Mouse (Mus musculus): ENCODE measurements around the gene Crls1. TPM values are rescaled to one million over a fixed set of nuclear protein-coding genes. Genes with fewer than 3 reads are reported as not detected.

The Crls1 gene
- total RNA-seq (2012; rRNA removed) (46.2 and 48.4 TPM in 2 replicates), polyA plus RNA-seq (2012; ENCODE audit: insufficient read depth in 1 of 2, insufficient read length in 2 of 2, low read depth in 1 of 2, low replicate concordance in 2 of 2, missing spikeins in 1 of 2) (100 to 1,000 TPM in 1 of 2 experiments, 10 to 100 TPM in 1; 51.8 to 194 TPM)

DNA sequence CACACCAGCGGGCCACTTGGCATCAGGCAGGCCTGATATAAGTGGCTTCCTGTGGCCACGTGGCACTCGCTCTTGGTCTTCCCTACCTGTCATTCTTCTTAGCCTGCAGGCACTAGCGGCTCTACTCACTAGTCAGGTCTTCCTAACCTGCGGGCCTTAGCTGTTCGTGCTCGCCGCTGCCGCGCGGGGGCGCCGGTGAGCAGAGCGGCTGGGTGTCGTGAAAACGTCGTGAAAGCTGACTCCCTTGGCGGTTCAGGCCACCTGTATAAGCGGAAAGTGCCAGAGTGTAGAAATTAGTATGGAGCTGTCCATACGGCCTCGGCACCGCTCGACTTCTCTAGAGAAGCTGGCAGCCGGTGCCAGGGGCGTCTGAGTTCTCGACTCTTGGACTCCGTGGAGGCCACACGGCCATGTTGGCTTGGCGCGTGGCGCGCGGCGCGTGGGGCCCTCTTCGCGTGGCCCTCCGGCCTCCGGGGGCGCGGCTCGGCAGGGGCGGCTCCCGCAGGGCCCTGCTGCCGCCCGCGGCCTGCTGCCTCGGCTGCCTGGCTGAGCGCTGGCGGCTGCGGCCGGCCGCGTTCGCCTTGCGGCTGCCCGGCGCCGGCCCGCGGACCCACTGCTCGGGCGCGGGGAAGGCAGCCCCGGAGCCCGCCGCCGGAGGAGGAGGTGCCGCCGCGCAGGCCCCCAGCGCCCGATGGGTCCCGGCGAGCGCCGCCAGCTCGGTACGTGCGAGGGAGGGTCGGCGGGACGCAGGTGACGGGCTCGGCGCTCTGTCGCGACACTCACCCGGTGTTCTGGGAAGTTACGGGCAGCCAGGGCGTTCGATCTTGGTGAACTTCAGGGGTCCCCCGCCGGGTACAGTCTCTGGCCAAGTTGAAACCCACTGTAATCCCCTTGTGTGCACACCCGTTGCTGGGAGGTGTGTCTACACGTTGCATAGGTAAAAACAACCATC, at the start of gene Crls1:
Gene Crls1 (plus strand): TSS at position 260 of the 952 bp plus-strand sequence.
- H3K9me3 ChIP-seq (replicated peaks; ENCODE audit: insufficient read depth, low read length): no peaks in the 10 kb centered on the region
- peaks cover 24% of the 10 kb centered on the region for H3K79me2 ChIP-seq (ENCODE audit: control insufficient read depth, insufficient read depth, low read length, poor library complexity)
- peak within 1 kb of the TSS; percentile 63 for H3K27ac ChIP-seq (ENCODE audit: control insufficient read depth, low read depth, low read length)
- TF ChIP-seq ETS1 (IDR thresholded peaks at IDR 0.05; ENCODE audit: low read depth, low read length) (peak; percentile 37; the same call in 1 of the 2 replicates), JUND (IDR thresholded peaks at IDR 0.05; ENCODE audit: low read depth, low read length) (no peak), RAD21 (IDR thresholded peaks at IDR 0.05; ENCODE audit: low read depth, low read length) (no peak), SIN3A (IDR thresholded peaks at IDR 0.05; ENCODE audit: low read length) (peak; percentile 94), ELF1 (IDR thresholded peaks at IDR 0.05; ENCODE audit: low read depth, low read length) (peak; percentile 67; the same call in 1 of the 2 replicates), MAX (IDR thresholded peaks at IDR 0.05; ENCODE audit: low read length) (peak; percentile 89), KAT2A (conservative IDR thresholded peaks at IDR 0.05; ENCODE audit: low read depth, low read length) (peak; percentile 84), UBTF (IDR thresholded peaks at IDR 0.05; ENCODE audit: borderline replicate concordance, insufficient read depth, low read depth, low read length) (no peak), MAFK (IDR thresholded peaks at IDR 0.05; ENCODE audit: borderline replicate concordance, low read depth, low read length) (no peak), ZKSCAN1 (IDR thresholded peaks at IDR 0.05; ENCODE audit: low read depth, low read length) (no peak), ZMIZ1 (IDR thresholded peaks at IDR 0.05; ENCODE audit: low read depth, low read length) (peak; percentile 84), CTCF (IDR thresholded peaks at IDR 0.05 in 2 of 3, conservative IDR thresholded peaks at IDR 0.05 in 1 of 3; ENCODE audit: control insufficient read depth in 1 of 3, insufficient read depth in 1 of 3, low read depth in 2 of 3, low read length in 3 of 3, poor library complexity in 1 of 3, severe bottlenecking in 1 of 3) (peak; percentile 92 to 97 (median 92)), EP300 (IDR thresholded peaks at IDR 0.05; ENCODE audit: low read depth in 1 of 2, low read length in 2 of 2) (0 out of 4 replicates have a peak, but pooled peaks of 1 of the 2 experiments have one; percentile 21), SMC3 (IDR thresholded peaks at IDR 0.05; ENCODE audit: low read depth, low read length) (peak; percentile 53), POLR2AphosphoS2 (IDR thresholded peaks at IDR 0.05; ENCODE audit: low read length) (peak; percentile 80), BHLHE40 (IDR thresholded peaks at IDR 0.05; ENCODE audit: borderline replicate concordance, low read depth, low read length) (no peak), HCFC1 (IDR thresholded peaks at IDR 0.05; ENCODE audit: low read depth, low read length) (peak; percentile 92), GATA1 (IDR thresholded peaks at IDR 0.05; ENCODE audit: low read depth, low read length) (no peak), TCF12 (IDR thresholded peaks at IDR 0.05; ENCODE audit: low read depth, low read length) (peak; percentile 58; the same call in 1 of the 2 replicates), POLR2AphosphoS5 (IDR thresholded peaks at IDR 0.05; ENCODE audit: borderline replicate concordance, low read depth, low read length) (no peak), MXI1 (IDR thresholded peaks at IDR 0.05; ENCODE audit: low read depth, low read length) (peak; percentile 94), CHD1 (IDR thresholded peaks at IDR 0.05; ENCODE audit: low read depth, low read length) (no peak; the same call in 1 of the 2 replicates), MAZ (IDR thresholded peaks at IDR 0.05; ENCODE audit: low read depth, low read length) (no peak), USF1 (IDR thresholded peaks at IDR 0.05; ENCODE audit: low read depth, low read length) (peak; percentile 86), GABPA (IDR thresholded peaks at IDR 0.05; ENCODE audit: low read depth, low read length) (no peak), MYC (IDR thresholded peaks at IDR 0.05; ENCODE audit: low read depth, low read length) (peak; percentile 91), POLR2A (IDR thresholded peaks at IDR 0.05; ENCODE audit: control insufficient read depth in 1 of 2, insufficient read depth in 1 of 2, low read depth in 1 of 2, low read length in 2 of 2, poor library complexity in 1 of 2) (peak; percentile 92 to 96), NELFE (IDR thresholded peaks at IDR 0.05; ENCODE audit: low read depth, low read length) (peak; percentile 93), USF2 (IDR thresholded peaks at IDR 0.05; ENCODE audit: borderline replicate concordance in 1 of 2, insufficient read depth in 1 of 2, low read depth in 1 of 2, low read length in 2 of 2) (no peak), E2F4 (IDR thresholded peaks at IDR 0.05; ENCODE audit: borderline replicate concordance, low read depth, low read length) (no peak), TBP (IDR thresholded peaks at IDR 0.05; ENCODE audit: low read depth, low read length) (peak; percentile 93)
- H3K36me3 ChIP-seq (ENCODE audit: control insufficient read depth in 1 of 2, insufficient read depth in 2 of 2, low read length in 2 of 2): peaks cover 10 to 11% of the 10 kb centered on the region in 2 experiments
- peak within 1 kb of the TSS; percentile 78 to 91 for H3K4me3 ChIP-seq (ENCODE audit: control insufficient read depth in 1 of 2, insufficient read depth in 1 of 2, low read depth in 2 of 2, low read length in 2 of 2)
- H3K4me1 ChIP-seq (ENCODE audit: control insufficient read depth in 1 of 2, insufficient read depth in 2 of 2, low read length in 2 of 2): peaks cover 0 to 8% of the 10 kb centered on the region in 2 experiments; a peak in 2 of 4 replicates
- no peaks in the 10 kb centered on the region for H3K27me3 ChIP-seq (ENCODE audit: control insufficient read depth in 1 of 2, insufficient read depth in 2 of 2, low read length in 2 of 2)
- peak; percentile 97 for DNase-seq (ENCODE audit: low read depth, low spot score)
- peak within 1 kb of the TSS; percentile 89 for H3K9ac ChIP-seq (ENCODE audit: control insufficient read depth, low read depth, low read length, poor library complexity, severe bottlenecking)

Data from MEL (cell line).